Mouse (Mus musculus): Measurements from ENCODE around the gene I830077J02Rik.

I830077J02Rik gene

GRCm38 (mm10) chr3:105893941-105894391 is 38.5 kb downstream of the I830077J02Rik start:
- DNase-seq (ENCODE audit: low read depth): no peak

DNA sequence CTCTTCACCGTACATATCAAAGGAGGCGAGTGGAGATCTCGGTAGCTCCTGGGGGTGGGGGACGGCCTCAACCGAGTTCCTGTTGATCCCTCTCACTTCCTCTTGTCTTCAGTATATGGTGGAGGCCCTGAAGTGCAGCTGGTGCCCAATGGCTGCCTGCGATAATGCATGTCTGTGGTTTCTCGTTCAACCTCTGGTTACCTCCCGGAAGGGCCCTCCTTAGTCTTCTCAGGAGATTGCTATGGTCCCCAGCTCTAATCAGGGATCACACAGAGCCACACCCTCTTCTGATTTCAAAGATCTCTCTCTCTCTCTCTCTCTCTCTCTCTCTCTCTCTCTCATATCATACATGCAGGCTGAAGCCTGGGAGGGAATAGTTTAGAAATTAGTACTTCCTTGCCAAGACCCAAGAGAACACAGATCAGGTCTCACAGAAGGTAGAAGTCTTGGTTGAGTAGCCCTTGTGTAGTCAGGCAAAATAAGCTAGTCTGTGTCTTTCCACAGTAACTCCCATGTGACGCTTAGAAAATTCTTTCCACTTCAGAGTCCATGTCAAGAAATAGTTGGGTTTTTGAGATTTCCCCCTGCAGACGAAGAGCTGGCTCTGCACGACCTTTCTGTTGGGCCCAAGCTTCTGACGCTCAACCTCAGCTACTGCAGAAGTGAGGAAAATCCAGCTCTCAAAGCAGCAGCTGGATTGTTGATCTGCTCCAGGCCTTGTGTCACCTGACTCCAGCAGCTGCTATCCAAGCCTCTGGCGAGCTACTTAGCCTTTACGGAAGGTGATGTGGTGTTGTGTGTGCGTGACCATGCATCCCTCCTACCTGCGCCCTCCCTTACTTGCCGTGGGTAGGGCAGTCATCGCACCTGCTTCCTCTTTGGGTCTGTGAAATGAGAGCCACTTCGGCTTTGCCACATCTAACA is 39.6 kb downstream of the I830077J02Rik start:
- DNase-seq (ENCODE audit: low read depth): no peak

DNA sequence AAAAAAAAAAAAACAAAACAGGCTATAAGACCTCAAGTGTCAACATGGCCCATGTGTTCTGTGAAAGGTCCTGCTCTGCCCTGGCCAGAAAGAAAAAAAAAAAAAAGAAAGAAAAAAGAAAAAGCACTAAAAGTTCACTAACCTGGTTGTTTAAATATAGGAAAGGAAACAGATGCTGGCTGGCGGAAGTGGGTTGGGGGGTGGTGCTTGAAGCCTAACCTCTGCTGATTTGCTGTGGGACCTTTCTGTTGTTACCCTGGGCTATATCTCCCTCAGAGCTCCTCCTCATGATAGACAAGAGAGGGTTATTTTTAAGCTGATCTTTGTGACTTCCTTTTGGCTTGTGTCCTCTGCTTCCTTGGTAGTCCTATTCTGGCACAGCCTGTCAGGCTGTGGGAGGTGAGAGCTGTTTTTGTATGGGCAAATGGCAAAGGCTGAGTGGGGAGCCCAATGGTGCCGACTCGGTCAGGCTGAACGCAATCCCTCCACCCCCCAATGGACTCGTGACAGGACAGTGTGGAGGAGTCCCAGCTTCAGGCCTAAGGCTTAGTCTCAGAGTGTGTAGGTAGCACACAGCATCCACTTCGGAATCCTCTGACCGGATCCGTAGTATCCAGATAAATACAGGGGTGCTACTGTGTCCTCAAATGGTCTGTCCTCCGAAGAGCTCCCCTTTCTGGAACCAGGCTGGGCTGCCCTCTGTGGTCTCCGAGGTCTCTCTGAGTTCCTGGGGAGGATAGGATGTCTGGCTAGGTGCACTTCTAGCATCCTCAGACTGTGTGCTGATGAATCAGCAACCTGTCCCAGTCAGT is 40.5 kb downstream of the I830077J02Rik start:
- no peak for DNase-seq (ENCODE audit: low read depth)

DNA sequence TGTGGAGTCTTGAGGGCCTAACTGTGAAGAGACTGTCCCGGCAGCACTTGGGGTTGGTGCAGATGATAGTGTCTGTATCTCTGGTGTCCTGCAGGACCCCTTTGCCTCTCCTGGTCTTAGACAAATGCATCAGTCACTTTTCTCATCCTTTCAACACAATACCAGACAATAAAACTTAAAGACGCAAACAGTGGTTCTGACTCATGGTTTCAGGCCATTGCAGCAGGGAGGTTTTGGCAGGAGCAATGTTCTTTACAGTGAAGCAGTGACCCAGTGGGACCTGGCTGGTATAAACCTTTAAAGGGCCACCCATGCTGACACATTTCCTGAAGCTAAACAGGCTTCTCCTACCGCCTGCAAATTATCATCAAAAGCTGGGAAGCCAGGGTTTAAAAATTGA is 41.3 kb downstream of the I830077J02Rik start:
- DNase-seq (ENCODE audit: low read depth): no peak

- no peak for DNase-seq (ENCODE audit: low read depth)
These were observed 42.2 kb downstream of the I830077J02Rik start for GRCm38 (mm10) chr3:105890220-105890619.

GRCm38 (mm10) chr3:105888961-105889360 is 43.5 kb downstream of the I830077J02Rik start:
- no peak for DNase-seq (ENCODE audit: low read depth)

DNA sequence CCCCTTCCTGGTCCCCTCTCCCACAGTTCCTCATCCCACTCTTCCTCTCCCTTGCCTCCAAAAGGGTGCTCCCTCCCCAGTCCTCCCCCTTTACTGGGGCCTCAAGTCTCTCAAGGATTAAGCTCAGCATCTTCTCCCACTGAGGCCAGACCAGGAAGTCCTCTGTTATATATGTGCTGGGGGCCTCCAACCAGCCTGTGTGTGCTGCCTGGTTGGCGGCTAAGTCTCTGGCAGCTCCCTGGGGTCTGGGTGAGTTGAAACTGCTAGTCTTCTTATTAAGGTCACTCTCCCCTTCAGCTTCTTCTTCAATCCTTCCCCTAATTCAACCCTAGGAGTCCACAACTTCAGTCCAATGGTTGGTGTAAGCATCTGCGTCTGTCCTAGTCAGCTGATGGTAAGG is 49.4 kb downstream of the I830077J02Rik start:
- no peak for DNase-seq (ENCODE audit: low read depth)

- no peak for DNase-seq (ENCODE audit: low read depth)
These were observed 50.4 kb downstream of the I830077J02Rik start for GRCm38 (mm10) chr3:105882105-105882504.

DNA sequence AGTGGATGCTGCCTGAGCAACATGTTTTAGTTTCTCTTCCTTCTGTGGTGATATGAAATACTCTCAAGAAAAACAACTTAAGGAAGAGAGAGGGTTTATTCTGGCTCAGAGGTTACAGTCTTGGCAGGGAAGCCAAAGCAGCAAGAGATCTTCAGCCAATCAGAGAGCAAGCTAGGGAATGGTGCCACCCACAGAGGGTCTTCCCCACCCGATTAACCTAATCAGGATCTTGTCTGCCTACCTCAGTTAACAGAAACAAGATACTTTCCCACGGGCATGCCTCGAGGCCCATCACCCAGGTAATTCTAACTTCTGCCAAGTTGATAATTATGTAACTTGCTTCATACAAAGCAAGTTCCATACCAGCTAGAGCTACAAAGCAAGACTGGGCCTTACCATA is 52.0 kb downstream of the I830077J02Rik start:
- DNase-seq (ENCODE audit: low read depth): no peak

- DNase-seq (ENCODE audit: low read depth): no peak
These were observed 53.7 kb downstream of the I830077J02Rik start for GRCm38 (mm10) chr3:105878751-105879150.

- DNase-seq (ENCODE audit: low read depth): no peak
These were observed 54.5 kb downstream of the I830077J02Rik start for GRCm38 (mm10) chr3:105877919-105878318.

GRCm38 (mm10) chr3:105877252-105877803 is 55.1 kb downstream of the I830077J02Rik start:
- no peak for DNase-seq (ENCODE audit: low read depth)

- no peak for DNase-seq (ENCODE audit: low read depth)
These were observed 56.4 kb downstream of the I830077J02Rik start for GRCm38 (mm10) chr3:105876022-105876421.
